Comparison of ENCODE assay signal across 7 mouse cellular contexts in the genomic region with DNA sequence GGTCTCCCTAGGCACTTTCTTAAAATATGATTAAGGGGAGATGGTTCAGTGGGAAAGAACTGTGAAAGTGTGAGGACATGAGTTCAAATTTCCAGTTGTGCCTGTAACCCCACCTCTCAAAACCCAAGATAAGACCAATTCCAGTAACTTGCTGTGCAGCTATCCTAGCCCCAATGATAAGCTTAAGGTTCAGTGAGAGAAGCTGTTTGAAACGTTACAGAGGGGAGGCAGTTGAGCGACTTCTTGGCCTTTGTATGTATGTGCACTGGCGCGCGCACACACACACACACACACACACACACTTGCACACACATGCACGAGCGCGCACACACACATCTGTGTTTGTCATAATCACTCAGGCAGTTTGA. TPM values are rescaled to one million over a fixed set of nuclear protein-coding genes. Genes with fewer than 3 reads are reported as not detected.
DNase-seq lines count a peak whose midpoint lies in the region; ATAC-seq and TF ChIP-seq lines count a peak whose summit lies in the region.

No protein-coding gene starts in this region.

- H3K4me1 ChIP-seq in neural tube, embryonic 11.5 days (ENCODE audit: control insufficient read depth, insufficient read depth, low read length) = peaks cover 13% of the 10 kb centered on the region
- peaks cover 5% of the 10 kb centered on the region; the same call in 1 of the 2 replicates for H3K4me1 ChIP-seq in hindbrain, embryonic 11.5 days (replicated peaks; ENCODE audit: control insufficient read depth, insufficient read depth, low read length)
- peaks cover 21% of the 10 kb centered on the region for H3K4me1 ChIP-seq in liver, postnatal 0 days (ENCODE audit: insufficient read depth)

- TF ChIP-seq EP300 in liver, postnatal 0 days (IDR thresholded peaks at IDR 0.05; ENCODE audit: low read depth) = no peak

- WGBS in neural tube, embryonic 11.5 days = 81% methylated on average over 8 of the region's 8 CpGs
- WGBS in hindbrain, embryonic 11.5 days = 78% methylated on average over 8 of the region's 8 CpGs
- WGBS in liver, postnatal 0 days (ENCODE audit: insufficient replicate concordance) = 73% methylated on average over 8 of the region's 8 CpGs

- no peaks in the 10 kb centered on the region for H3K36me3 ChIP-seq in neural tube, embryonic 11.5 days (ENCODE audit: control insufficient read depth, insufficient read depth, low read length)
- no peaks in the 10 kb centered on the region for H3K36me3 ChIP-seq in hindbrain, embryonic 11.5 days (ENCODE audit: control insufficient read depth, insufficient read depth, low read length)
- no peaks in the 10 kb centered on the region for H3K36me3 ChIP-seq in liver, postnatal 0 days (replicated peaks; ENCODE audit: insufficient read depth, low read length)

- H3K4me2 ChIP-seq in neural tube, embryonic 11.5 days (ENCODE audit: low read depth) = peak overlapping the region; percentile 42
- peak overlapping the region; percentile 21 for H3K4me2 ChIP-seq in hindbrain, embryonic 11.5 days (replicated peaks; ENCODE audit: low read depth, low read length)
- H3K4me2 ChIP-seq in liver, postnatal 0 days (ENCODE audit: low read depth, low read length) = peak overlapping the region; percentile 74

- ATAC-seq in neural tube, embryonic 11.5 days (ENCODE audit: insufficient read depth, low FRiP score, low TSS enrichment) = no peak
- no peak for ATAC-seq in hindbrain, embryonic 11.5 days (ENCODE audit: low FRiP score)
- no peak for ATAC-seq in liver, postnatal 0 days

- no peak for TF ChIP-seq CTCF in liver, postnatal 0 days (IDR thresholded peaks at IDR 0.05; ENCODE audit: low read depth)

- DNase-seq in neural tube, embryonic 11.5 days (ENCODE audit: low spot score) = no peak
- DNase-seq in neural tube, embryonic 10.5 days (ENCODE audit: extremely low spot score, low spot score) = no peak
- no peak for DNase-seq in hindbrain, embryonic 11.5 days (ENCODE audit: low spot score)
- no peak for DNase-seq in liver, postnatal 0 days
- DNase-seq in adrenal gland, adult 2 months = no peak
- no peak for DNase-seq in adrenal gland, adult 8-10 months
- no peak for DNase-seq in urinary bladder, postnatal 10 days (ENCODE audit: low spot score)

- H3K9ac ChIP-seq in neural tube, embryonic 11.5 days (ENCODE audit: low read length) = no peak overlapping the region
- no peak overlapping the region for H3K9ac ChIP-seq in hindbrain, embryonic 11.5 days (ENCODE audit: low read depth, low read length)
- H3K9ac ChIP-seq in liver, postnatal 0 days (replicated peaks) = no peak overlapping the region

- H3K4me3 ChIP-seq in neural tube, embryonic 11.5 days (ENCODE audit: low read depth, low read length) = no peak overlapping the region
- peak overlapping the region; percentile 18; the same call in 1 of the 2 replicates for H3K4me3 ChIP-seq in hindbrain, embryonic 11.5 days (ENCODE audit: low read depth, low read length)
- peak overlapping the region; percentile 37 for H3K4me3 ChIP-seq in liver, postnatal 0 days (ENCODE audit: low read depth, low read length)

- no peaks in the 10 kb centered on the region for H3K9me3 ChIP-seq in neural tube, embryonic 11.5 days (ENCODE audit: control insufficient read depth, low read length)
- H3K9me3 ChIP-seq in hindbrain, embryonic 11.5 days (ENCODE audit: control insufficient read depth, low read length) = no peaks in the 10 kb centered on the region
- H3K9me3 ChIP-seq in liver, postnatal 0 days (ENCODE audit: low read length) = no peaks in the 10 kb centered on the region

- H3K27me3 ChIP-seq in neural tube, embryonic 11.5 days (ENCODE audit: control insufficient read depth, insufficient read depth, low read length) = no peaks in the 10 kb centered on the region
- no peaks in the 10 kb centered on the region for H3K27me3 ChIP-seq in hindbrain, embryonic 11.5 days (ENCODE audit: control insufficient read depth, insufficient read depth, low read length)
- H3K27me3 ChIP-seq in liver, postnatal 0 days (ENCODE audit: insufficient read depth, low read length) = no peaks in the 10 kb centered on the region

- no peak overlapping the region for H3K27ac ChIP-seq in neural tube, embryonic 11.5 days (ENCODE audit: low read depth, low read length)
- H3K27ac ChIP-seq in hindbrain, embryonic 11.5 days (ENCODE audit: low read depth, low read length) = no peak overlapping the region
- 0 out of 2 replicates have a peak overlapping the region, but pooled peaks have one; percentile 7 for H3K27ac ChIP-seq in liver, postnatal 0 days (ENCODE audit: low read depth)

RNA-seq across cellular contexts. Expression of a gene that starts 0.8 kb away (rescaled TPM):
- 60.3 and 65.0 TPM in 2 replicates for polyA plus RNA-seq in neural tube, embryonic 11.5 days (2014; fragmentation: Nextera tagmentation; extraction: Ambion mirVana)
- polyA plus RNA-seq in hindbrain, embryonic 11.5 days (2014; fragmentation: Nextera tagmentation; extraction: Ambion mirVana) = 17.2 and 32.3 TPM in 2 replicates
- 12.7 and 14.5 TPM in 2 replicates for polyA plus RNA-seq in liver, postnatal 0 days (2015; fragmentation: Nextera tagmentation; extraction: Ambion mirVana)
- total RNA-seq in adrenal gland, adult 2 months (2021) = 100 to 1,000 TPM; 116 to 121 TPM
- polyA plus RNA-seq in adrenal gland, adult 2 months (2012; rRNA removed) = 153 and 200 TPM in 2 replicates
- total RNA-seq in adrenal gland, adult 8-10 months (2022) = 100 to 1,000 TPM; 135 to 173 (median 141) TPM

Comparison
In these comparisons a context has a peak if more than half of its experiments do, and no peak if none do; other contexts are left out.
1. H3K4me2 ChIP-seq: peak in every context shown above with its lines; median percentile 74 in liver, postnatal 0 days; 42 in neural tube, embryonic 11.5 days; 21 in hindbrain, embryonic 11.5 days.